Mouse (Mus musculus) olfactory bulb, adult 2 months (tissue): ENCODE measurements around the gene Tbc1d1. TPM values are rescaled to one million over a fixed set of nuclear protein-coding genes. Genes with fewer than 3 reads are reported as not detected.

Source experiments
- H3K27ac ChIP-seq: fragments of 200-500 bp; 2 replicates; pipeline ENCODE4 v1.5.1; 2012; ENCODE audit warnings: low read depth, low read length; ENCODE audit not compliant: insufficient read depth
- H3K4me1 ChIP-seq: fragments of 200-500 bp; 2 replicates; pipeline ENCODE4 v1.6.1; 2012; ENCODE audit warnings: low read length; ENCODE audit not compliant: control insufficient read depth, insufficient read depth
- H3K4me3 ChIP-seq: fragments of 200-500 bp; 2 replicates; pipeline ENCODE4 v1.5.1; 2012; ENCODE audit warnings: mild to moderate bottlenecking, low read depth, low read length, moderate library complexity; ENCODE audit not compliant: insufficient read depth
- CTCF ChIP-seq: fragments of 200-500 bp; IDR thresholded peaks from 2 replicates; pipeline ENCODE4 v1.5.1; 2012; ENCODE audit warnings: low read depth, mild to moderate bottlenecking, low read length, moderate library complexity; ENCODE audit not compliant: insufficient read depth
- POLR2A ChIP-seq: fragments of 200-500 bp; IDR thresholded peaks from 2 replicates; pipeline ENCODE4 v1.6.1; 2012; ENCODE audit warnings: mild to moderate bottlenecking, low read depth, low read length, moderate library complexity; ENCODE audit not compliant: insufficient read depth
- WGBS: fragments of 180-500 bp; shearing (Covaris S2); methylation state at CpG from one replicate; pipeline ENCODE4 v1.1.7; 2018; 5-methylcytosine and 5-hydroxymethylcytosine counted together
- polyA plus RNA-seq: library from polyadenylated mRNA; stranded (reverse); fragments of >200 nt; gene quantifications from 2 replicates; pipeline ENCODE4 v1.2.4, GENCODE M21; 2012; ENCODE audit warnings: low replicate concordance; ENCODE audit not compliant: missing spikeins, insufficient read depth, insufficient read length

Tbc1d1 gene
- polyA plus RNA-seq, 1 experiment = not detected

DNA sequence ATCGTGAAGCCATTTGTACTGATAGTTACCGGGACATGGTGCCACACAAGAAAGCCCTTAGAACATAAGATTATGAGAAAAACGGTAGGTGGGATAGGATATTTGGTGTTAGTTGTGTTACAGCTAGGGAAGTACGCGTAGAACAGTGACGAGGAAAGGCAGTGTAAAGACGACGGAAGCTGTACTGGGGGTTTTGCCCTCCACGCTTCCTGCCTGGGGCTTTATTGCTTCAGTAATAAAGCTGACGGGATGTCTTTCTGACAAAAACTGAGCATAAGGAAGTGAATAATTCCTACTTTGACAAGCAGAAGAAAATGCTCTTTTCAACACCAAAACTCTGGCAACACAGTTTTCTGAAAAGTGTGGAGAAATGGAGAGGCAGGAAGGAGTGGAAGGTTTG, 186.0 kb downstream of the Tbc1d1 start:
- WGBS = 88% methylated on average over 10 of the region's 10 CpGs
- H3K27ac ChIP-seq = no peak overlapping the region
- TF ChIP-seq CTCF (no peak), POLR2A (no peak)
- H3K4me3 ChIP-seq = no peak overlapping the region
- peaks cover 31% of the 10 kb centered on the region for H3K4me1 ChIP-seq

DNA sequence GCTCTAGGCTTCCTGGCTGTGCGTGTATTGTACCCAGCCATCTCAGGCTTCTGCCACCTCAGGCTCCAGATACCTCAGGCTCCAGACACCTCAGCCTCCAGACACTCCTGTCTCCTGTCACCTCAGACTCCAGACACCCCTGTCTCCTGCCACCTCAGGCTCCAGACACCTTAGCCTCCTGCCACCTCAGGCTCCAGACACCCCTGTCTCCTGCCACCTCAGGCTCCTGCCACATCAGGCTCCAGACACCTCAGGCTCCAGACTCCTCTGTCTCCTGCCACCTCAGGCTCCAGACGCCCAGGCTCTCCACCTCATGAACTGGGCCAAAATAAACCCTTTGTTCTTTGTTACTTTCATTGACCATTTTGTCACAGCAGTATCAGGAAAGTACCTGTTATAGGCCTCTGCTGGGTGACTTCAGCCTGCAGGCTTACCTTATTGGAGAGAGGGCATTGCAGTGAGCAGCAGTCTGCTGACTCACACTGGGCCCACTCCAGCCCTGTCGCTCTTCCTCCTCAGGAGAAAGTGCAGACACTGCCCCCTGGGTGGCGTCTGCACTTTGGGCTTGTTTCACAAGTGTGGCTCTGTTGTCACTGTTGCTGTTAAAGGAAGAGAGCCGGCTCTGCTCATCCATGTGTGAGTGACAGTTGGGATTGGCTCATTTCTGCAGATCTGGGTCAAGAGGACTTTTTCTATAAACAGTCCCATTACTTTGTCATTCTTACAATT, 188.0 kb downstream of the Tbc1d1 start:
- peaks cover 25% of the 10 kb centered on the region for H3K4me1 ChIP-seq
- no peak for TF ChIP-seq CTCF
- no peak for TF ChIP-seq POLR2A
- H3K4me3 ChIP-seq = no peak overlapping the region
- WGBS = 58% methylated on average over 5 of the region's 5 CpGs
- no peak overlapping the region for H3K27ac ChIP-seq

DNA sequence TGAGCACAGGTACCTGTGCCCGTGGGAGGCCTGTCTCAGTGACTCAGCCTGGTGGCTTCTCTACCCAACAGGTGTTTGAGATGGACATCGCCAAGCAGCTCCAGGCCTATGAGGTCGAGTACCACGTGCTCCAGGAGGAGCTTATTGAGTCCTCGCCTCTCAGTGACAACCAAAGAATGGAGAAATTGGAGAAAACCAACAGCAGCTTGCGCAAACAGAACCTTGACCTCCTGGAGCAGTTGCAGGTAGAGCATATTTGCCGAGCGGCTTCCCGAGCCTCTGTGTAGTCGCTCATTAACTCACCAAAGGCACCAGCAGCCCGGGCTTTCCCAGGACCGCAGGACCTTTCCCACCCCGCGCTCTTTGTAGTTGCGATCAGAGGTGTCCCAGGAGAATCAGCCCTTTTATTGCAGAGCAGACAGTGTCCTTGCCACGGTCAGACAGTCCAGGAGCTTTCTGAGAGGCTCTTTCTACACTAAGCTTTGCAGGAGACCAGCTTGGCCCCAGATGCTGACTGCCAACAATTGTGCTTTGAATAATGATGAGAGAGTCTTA, 189.2 kb downstream of the Tbc1d1 start:
- Histone ChIP-seq H3K4me3 (no peak overlapping the region), H3K27ac (0 out of 2 replicates have a peak overlapping the region, but pooled peaks have one; percentile 41), H3K4me1 (peaks cover 23% of the 10 kb centered on the region)
- TF ChIP-seq POLR2A (no peak), CTCF (no peak)
- 78% methylated on average over 16 of the region's 16 CpGs for WGBS

GRCm38 (mm10) chr5:64345761-64346160, 189.7 kb downstream of the Tbc1d1 start:
- H3K27ac ChIP-seq = no peak overlapping the region
- H3K4me1 ChIP-seq = peaks cover 23% of the 10 kb centered on the region
- WGBS = 85% methylated on average over 7 of the region's 7 CpGs
- H3K4me3 ChIP-seq = no peak overlapping the region
- no peak for TF ChIP-seq CTCF
- TF ChIP-seq POLR2A = no peak

GRCm38 (mm10) chr5:64346343-64346885, 190.3 kb downstream of the Tbc1d1 start:
- H3K4me3 ChIP-seq = no peak overlapping the region
- no peak for TF ChIP-seq POLR2A
- TF ChIP-seq CTCF = no peak
- H3K27ac ChIP-seq = peak overlapping the region; percentile 58; the same call in 1 of the 2 replicates
- H3K4me1 ChIP-seq = peaks cover 20% of the 10 kb centered on the region
- WGBS = 78% methylated on average over 6 of the region's 6 CpGs

DNA sequence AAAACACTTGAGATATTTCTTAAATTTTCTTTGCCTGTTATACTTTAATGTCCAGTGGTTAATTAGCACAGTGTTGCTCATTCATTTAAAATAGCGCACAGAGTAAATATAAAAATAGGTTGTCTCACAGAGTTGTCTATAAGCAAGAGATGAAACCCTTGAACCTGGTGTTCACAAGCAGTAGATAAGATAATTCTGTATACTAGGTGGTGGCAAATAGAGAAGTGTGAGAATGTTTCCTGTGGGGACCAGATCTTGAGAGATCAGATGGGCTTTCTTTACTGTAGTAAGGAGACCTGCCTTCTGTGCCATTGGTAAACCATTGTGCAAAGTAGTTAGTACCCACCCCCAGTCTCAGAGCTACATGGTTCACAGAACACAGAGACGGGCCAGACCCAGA, 192.1 kb downstream of the Tbc1d1 start:
- Histone ChIP-seq H3K4me1 (peaks cover 20% of the 10 kb centered on the region), H3K4me3 (no peak overlapping the region), H3K27ac (no peak overlapping the region; the same call in 1 of the 2 replicates)
- TF ChIP-seq POLR2A (no peak), CTCF (no peak)
- 97% methylated on average over 2 of the region's 2 CpGs for WGBS

GRCm38 (mm10) chr5:64348780-64349179, 192.7 kb downstream of the Tbc1d1 start:
- WGBS = 72% methylated on average over 8 of the region's 8 CpGs
- no peak overlapping the region for H3K4me3 ChIP-seq
- TF ChIP-seq POLR2A = no peak
- no peak for TF ChIP-seq CTCF
- peaks cover 20% of the 10 kb centered on the region for H3K4me1 ChIP-seq
- no peak overlapping the region; the same call in 1 of the 2 replicates for H3K27ac ChIP-seq

DNA sequence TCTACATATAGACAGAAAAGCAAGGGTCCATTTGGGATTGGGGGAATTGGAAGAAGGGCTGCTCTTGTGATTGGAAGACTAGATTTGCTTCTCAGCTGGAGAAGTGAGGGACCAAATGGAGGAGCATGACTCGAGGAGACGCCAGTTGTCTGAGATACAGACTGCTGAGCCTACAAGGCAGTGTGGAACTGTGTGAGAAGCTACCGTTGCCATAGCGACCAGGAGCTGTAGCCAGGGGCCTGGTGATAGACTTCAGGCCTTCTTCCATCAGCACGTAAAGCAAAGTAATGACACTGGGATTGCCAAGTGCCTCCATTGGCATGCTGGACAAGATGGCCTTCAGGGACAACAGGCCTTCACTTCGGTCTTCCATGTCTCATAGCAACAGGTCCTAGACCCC, 195.9 kb downstream of the Tbc1d1 start:
- TF ChIP-seq CTCF (no peak), POLR2A (no peak)
- H3K4me1 ChIP-seq = peaks cover 4% of the 10 kb centered on the region; the same call in 1 of the 2 replicates
- no peak overlapping the region for H3K27ac ChIP-seq
- no peak overlapping the region for H3K4me3 ChIP-seq
- 88% methylated on average over 6 of the region's 6 CpGs for WGBS

- WGBS = 79% methylated on average over 18 of the region's 18 CpGs
- H3K4me1 ChIP-seq = peaks cover 10% of the 10 kb centered on the region
- H3K27ac ChIP-seq = no peak overlapping the region
- no peak for TF ChIP-seq POLR2A
- TF ChIP-seq CTCF = no peak
- no peak overlapping the region for H3K4me3 ChIP-seq
Measured at GRCm38 (mm10) chr5:64358639-64359584, 202.8 kb downstream of the Tbc1d1 start.
